Mouse (Mus musculus) skeletal muscle tissue, adult 2 months (tissue): ENCODE data around the gene Spsb4.

ENCODE experiments used
- DNase-seq: peaks from one replicate; pipeline ENCODE4 v3.0.0-alpha.2; 2012; ENCODE audit warnings: low read depth, low spot score

The Spsb4 gene

DNA sequence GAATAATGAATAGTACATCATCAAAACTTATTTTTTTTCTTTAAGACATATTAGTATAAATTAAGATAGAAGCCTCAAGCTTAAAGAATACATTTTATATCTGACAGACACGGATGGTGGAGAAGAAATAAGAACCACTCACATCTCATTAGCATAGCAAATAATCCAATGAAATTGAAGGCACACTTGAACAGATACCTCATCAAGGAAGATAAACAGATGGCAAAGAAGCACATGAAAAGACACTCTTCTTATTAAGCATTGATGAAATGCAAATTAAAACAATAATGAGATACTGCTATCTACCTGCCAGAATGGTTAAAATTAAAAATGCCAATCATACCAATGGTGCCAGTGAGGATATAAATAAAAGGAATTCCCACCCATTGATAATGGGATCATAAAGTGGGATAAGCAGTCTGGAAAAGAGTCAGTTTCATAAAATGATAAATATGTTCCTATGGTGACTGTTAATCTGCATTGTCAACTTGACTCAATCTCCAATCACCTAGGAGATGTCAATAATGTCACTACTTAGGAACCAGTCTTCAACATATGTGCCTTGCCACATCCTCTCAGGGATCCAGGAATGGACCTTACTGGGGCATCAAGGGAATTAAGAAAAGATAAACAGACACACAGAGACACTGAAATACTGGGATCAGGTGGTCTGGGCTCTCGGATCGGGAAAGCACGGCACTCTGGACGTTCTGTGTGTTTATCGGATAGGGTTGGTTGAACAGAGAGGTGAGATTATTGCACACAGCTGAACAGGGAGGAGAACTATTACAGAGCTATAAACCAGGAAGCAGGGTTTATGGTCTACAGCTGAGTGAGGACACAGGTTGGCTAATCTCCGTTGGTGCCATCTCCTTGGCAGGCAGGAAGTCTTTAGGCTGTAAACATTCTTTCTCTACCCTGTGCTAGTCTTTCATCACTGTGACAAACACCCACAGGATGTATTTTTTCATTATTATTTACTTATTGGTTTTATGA lies 114.0 kb downstream of the Spsb4 start:
- DNase-seq = no peak

DNA sequence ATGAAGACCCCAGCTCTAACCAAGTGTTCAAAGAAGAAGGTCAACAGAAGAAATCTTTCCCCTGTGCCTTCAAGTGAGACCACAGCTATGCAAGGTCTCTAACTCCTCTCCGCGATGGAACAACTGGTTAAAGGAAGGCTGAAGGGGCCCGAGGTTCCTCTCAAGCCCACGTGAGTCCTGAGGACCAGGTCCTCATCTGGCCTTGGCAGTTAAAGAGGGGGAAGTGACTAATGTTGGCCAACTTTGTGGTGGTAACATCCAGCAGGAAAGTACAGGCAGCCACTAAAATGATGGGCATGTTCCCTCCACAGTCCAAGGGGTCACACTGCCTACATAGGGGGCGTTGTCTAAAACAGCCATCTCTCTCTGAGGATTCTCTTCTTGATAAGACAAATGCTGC lies 118.9 kb downstream of the Spsb4 start:
- DNase-seq = no peak

DNA sequence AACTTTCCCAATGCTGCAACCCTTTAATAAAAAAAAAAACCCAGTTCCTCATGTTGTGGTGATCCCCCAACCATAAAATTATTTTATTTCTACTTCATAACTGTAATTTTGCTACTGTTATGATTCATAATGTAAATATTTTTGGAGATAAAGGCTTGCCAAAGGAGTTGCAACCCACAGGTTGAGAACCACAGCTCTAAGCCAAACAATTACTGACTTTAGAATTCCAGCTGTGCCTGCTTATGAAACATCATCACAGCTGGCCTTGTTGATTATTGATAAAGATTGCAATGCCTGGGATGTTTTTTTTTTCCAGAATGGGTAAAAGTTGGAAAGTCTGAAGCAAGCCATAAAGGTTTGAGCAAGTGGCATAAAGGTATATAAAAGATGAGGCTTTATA lies 119.6 kb downstream of the Spsb4 start:
- no peak for DNase-seq

DNA sequence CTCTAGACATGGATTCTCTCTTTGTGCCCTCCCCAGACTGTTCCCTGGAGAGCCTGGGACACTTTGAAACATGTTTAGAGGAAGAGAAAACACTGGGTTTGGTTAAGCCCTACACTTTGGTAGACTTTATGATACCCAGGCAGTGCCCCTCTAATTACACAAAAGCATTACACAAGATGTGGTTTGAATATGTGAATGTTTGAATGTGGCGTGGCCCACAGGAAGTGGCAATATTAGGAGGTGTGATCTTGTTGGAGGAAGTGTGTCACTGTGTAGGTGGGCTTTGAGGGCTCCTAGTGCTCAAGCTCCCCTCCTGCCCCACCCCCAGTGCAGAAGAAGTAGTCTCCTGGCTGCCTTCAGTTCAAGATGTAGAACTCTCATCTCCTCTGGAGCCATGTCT lies 122.0 kb downstream of the Spsb4 start:
- no peak for DNase-seq

DNA sequence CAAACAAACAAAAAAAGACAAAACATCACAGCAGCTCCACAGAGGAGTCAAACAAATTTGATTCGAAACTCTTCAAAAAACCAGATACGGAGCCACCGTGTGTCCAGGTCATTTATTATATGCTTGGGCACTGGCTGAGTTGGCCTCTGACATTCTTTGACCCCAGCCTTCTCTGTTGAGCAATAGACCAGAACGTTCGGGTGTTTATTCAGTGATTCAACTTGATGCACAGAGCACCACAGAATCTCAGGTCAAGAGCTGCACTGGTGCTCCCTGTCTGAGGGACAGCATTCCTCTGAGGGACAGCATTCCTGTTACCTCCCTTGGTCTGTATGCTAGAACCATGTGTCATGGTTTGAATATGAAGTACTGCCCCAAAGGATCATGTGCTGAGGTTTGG lies 125.1 kb downstream of the Spsb4 start:
- no peak for DNase-seq
